Mouse (Mus musculus): ENCODE results near the gene Slc2a9.

DNA sequence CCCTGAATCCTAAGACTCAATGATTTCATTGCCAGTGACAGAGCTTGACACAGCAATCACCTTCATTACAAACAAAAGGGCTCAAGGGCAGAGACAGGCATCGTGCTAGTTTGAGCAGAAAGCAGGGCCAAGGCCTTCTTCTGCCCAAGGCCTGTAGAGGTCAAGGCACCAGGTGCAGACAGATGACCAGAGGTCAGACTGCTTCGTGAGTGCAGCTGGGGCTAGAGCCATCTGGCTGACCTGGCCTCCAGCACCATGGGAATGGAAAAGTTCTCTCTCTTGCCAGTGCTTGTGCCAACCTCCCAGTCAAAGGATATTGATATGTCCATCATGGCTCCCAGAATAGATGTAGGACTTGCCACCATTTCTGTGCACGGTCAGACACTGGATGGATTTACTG lies 33.9 kb upstream of the Slc2a9 start:
- no peak for TF ChIP-seq GATA1 (IDR thresholded peaks at IDR 0.05; ENCODE audit: borderline replicate concordance, low read length)
- TF ChIP-seq FLI1 (IDR thresholded peaks at IDR 0.05; ENCODE audit: low read length) = no peak

Measured in megakaryocyte, embryonic 14.5 days (primary cell).